Mouse (Mus musculus) urinary bladder, postnatal 0 days (tissue): ENCODE measurements around the gene Cst13. TPM values are rescaled to one million over a fixed set of nuclear protein-coding genes. Genes with fewer than 3 reads are reported as not detected.

ENCODE experiments used
- polyA plus RNA-seq: library from polyadenylated mRNA; unstranded; fragments of >200 nt; fragmentation: Nextera tagmentation; extraction: Ambion mirVana; gene quantifications from 2 replicates; pipeline ENCODE4 v1.2.1, GENCODE M21; 2015

Cst13 gene
- polyA plus RNA-seq, result not detected in 2 replicates

DNA sequence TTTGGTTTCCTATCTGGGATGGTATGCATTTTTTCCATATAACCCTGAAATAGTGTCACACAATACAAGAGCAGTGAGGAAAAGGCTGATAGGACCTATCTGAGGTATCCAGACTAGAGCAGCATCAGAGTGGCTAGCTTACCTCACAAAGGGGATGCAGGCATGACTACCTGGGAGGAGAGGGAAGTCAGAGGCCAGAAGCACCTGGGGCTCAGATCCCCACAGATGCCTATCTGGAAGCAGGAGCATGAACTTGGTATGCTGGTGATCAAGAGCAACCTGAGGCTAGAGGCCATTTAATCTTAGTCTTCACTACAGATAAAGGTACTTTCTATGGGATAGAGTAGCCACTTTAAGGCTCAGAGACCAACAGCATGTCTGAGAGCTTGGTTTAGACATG, at the start of gene Cst13:
TSS of gene Cst13 (plus strand) at position 173 of the 400 bp plus-strand sequence.

GRCm38 (mm10) chr2:148771397-148771796, 48.5 kb upstream of the Cst13 start, which contains the start of gene Cst11:
Cst11 (minus strand) TSS chr2:148771497.

DNA sequence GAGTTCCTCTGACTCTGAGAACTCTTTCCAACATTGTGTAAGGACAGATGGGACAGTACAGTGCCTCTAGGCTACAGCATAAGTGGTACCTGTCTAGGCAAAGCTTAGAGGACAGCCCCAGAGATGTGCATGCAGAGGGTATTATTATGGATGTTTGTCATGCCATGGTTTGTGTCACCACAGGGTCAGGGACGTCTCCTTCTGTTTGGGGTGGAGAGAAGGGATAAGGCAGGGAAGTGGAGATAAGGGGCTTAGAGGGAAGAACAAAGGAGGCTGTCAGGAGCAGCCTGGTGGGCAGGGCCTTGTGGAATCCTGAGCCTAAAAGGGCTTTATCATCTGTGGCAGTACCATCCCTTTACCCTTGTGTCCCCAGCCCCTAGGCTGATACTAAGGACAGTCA, 38.2 kb upstream of the Cst13 start, which contains the start of gene 8030411F24Rik:
TSS of gene 8030411F24Rik (plus strand) at position 301 of the 400 bp plus-strand sequence.

GRCm38 (mm10) chr2:148789142-148789541, 30.7 kb upstream of the Cst13 start, which contains the start of gene Cst12:
Cst12 (plus strand) TSS chr2:148789361.

DNA sequence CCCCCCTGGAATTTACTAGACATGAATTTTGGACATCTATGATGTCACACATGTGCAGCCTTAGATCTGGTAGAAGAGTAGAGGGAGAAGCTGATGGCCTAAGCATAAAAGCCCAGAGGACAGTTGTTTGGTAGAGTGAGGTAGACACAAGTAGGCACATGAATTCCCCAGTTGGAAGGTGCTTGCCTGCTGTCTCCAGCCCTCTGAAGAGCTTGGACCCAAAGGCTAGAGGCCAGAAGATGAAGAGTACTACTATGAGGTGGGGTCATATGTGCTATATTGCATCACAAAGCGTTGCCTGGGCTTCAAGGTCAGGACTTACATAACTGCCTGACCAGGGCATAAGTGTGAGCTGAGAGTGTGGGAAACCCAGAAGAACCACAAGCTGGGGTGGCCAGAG, 21.4 kb upstream of the Cst13 start, which contains the start of gene Cst8:
TSS of gene Cst8 (plus strand) at position 301 of the 400 bp plus-strand sequence.

GRCm38 (mm10) chr2:148834912-148835311, 15.0 kb downstream of the Cst13 start, which contains the start of gene Cst9:
Cst9 (plus strand) TSS chr2:148835147.

GRCm38 (mm10) chr2:148864966-148865365, 45.1 kb downstream of the Cst13 start, which contains the start of gene 9230104L09Rik:
9230104L09Rik (minus strand) TSS chr2:148865038.

GRCm38 (mm10) chr2:148875335-148875811, 55.5 kb downstream of the Cst13 start, which contains the start of gene Cst3:
Cst3 (minus strand) TSS chr2:148875692.

Other genes with a start within 250 kb of the Cst13 start
- 43.2 and 44.2 TPM in 2 replicates for gene Nxt1, start 147.5 kb upstream of the Cst13 start, polyA plus RNA-seq
- gene Gzf1, start 139.1 kb upstream of the Cst13 start, polyA plus RNA-seq, result 9.2 and 10.4 TPM in 2 replicates
- gene Napb, start 87.6 kb upstream of the Cst13 start, polyA plus RNA-seq, result 1.1 and 1.2 TPM in 2 replicates
- gene Cstl1, start 69.7 kb upstream of the Cst13 start, polyA plus RNA-seq, result not detected in 2 replicates
- gene Cst11, start 48.6 kb upstream of the Cst13 start, polyA plus RNA-seq, result not detected in 2 replicates
- gene 8030411F24Rik, start 38.1 kb upstream of the Cst13 start, polyA plus RNA-seq, result not detected in 2 replicates
- gene Cst12, start 30.7 kb upstream of the Cst13 start, polyA plus RNA-seq, result not detected in 2 replicates
- gene Cst8, start 21.3 kb upstream of the Cst13 start, polyA plus RNA-seq, result not detected in 2 replicates
- gene Cst9, start 15.1 kb downstream of the Cst13 start, polyA plus RNA-seq, result not detected in 2 replicates
- 0.41 TPM in 1 of 2 replicates, not detected in the other for gene 9230104L09Rik, start 45.0 kb downstream of the Cst13 start, polyA plus RNA-seq
- 600 and 784 TPM in 2 replicates for gene Cst3, start 55.6 kb downstream of the Cst13 start, polyA plus RNA-seq
- not detected in 2 replicates for gene Gm1330, start 183.2 kb downstream of the Cst13 start, polyA plus RNA-seq
- not detected in 2 replicates for gene Gm10750, start 197.2 kb downstream of the Cst13 start, polyA plus RNA-seq